Mouse (Mus musculus) forebrain, embryonic 16.5 days (tissue): Measurements from ENCODE around the gene Tnf. TPM values are rescaled to one million over a fixed set of nuclear protein-coding genes. Genes with fewer than 3 reads are reported as not detected.

Experiments used
- ATAC-seq: fragments of 200-750 bp; cut with Nextera tagmentation; 2 replicates; pipeline ENCODE4 v1.8.0; 2017; ENCODE audit warnings: mild to moderate bottlenecking, moderate library complexity
- H3K27ac ChIP-seq: fragments of 300-500 bp; sonication (generic); 2 replicates; pipeline ENCODE4 v1.5.1; 2014; ENCODE audit warnings: low read length, control low read depth
- H3K27me3 ChIP-seq: fragments of 300-500 bp; sonication (generic); replicated peaks from 2 replicates; pipeline ENCODE4 v1.6.1; 2014; ENCODE audit warnings: low read length; ENCODE audit not compliant: control insufficient read depth, insufficient read depth
- H3K36me3 ChIP-seq: fragments of 300-500 bp; sonication (generic); 2 replicates; pipeline ENCODE4 v1.6.1; 2014; ENCODE audit not compliant: control insufficient read depth, insufficient read depth
- H3K4me1 ChIP-seq: fragments of 300-500 bp; sonication (generic); replicated peaks from 2 replicates; pipeline ENCODE4 v1.6.1; 2014; ENCODE audit warnings: low read length; ENCODE audit not compliant: control insufficient read depth, insufficient read depth
- H3K4me2 ChIP-seq: fragments of 300-500 bp; sonication (generic); 2 replicates; pipeline ENCODE4 v1.6.1; 2014; ENCODE audit warnings: mild to moderate bottlenecking, low read length, control low read depth
- H3K4me3 ChIP-seq: fragments of 300-500 bp; sonication (generic); replicated peaks from 2 replicates; pipeline ENCODE4 v1.5.1; 2014; ENCODE audit warnings: mild to moderate bottlenecking, low read length, control low read depth
- H3K9ac ChIP-seq: fragments of 300-500 bp; sonication (generic); replicated peaks from 2 replicates; pipeline ENCODE4 v1.6.1; 2014; ENCODE audit warnings: low read depth, low read length, control low read depth
- H3K9me3 ChIP-seq: fragments of 300-500 bp; sonication (generic); 2 replicates; pipeline ENCODE4 v1.6.1; 2016; ENCODE audit warnings: low read length; ENCODE audit not compliant: control insufficient read depth
- WGBS: fragments of 180-500 bp; shearing (Covaris S2); extraction: QIAGEN DNeasy Blood & Tissue Kit; methylation state at CpG from one replicate; pipeline ENCODE4 v1.1.7; 2014; 5-methylcytosine and 5-hydroxymethylcytosine counted together
- polyA plus RNA-seq: library from polyadenylated mRNA; unstranded; fragments of >200 nt; fragmentation: Nextera tagmentation; extraction: Ambion mirVana; gene quantifications from 2 replicates; pipeline ENCODE4 v1.2.1, GENCODE M21; 2015

The Tnf gene
- polyA plus RNA-seq, 1 experiment from 2014 or later = not detected

DNA sequence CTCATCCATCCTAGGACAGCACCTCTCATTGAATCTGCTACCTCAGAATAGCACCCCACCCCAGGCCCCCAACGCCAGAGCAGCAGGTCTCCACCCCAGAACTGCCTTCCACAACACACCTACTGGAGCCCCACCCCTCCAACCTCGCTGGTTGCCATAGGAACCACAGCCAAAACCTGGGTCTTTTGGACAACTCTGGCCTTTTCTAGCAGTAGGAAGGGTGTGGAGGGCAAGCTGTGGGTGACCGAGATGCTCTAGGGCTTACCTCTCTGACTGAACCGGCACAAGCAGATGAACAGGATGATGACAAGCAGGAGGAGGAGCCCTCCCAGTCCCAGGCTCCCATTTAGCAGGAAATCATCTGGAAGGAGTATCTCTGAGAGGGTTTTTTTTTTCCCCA lies 15.1 kb downstream of the Tnf start:
- Histone ChIP-seq H3K4me2 (peak overlapping the region; percentile 60), H3K27ac (peak overlapping the region; percentile 81), H3K27me3 (no peaks in the 10 kb centered on the region), H3K4me1 (peaks cover 9% of the 10 kb centered on the region), H3K36me3 (no peaks in the 10 kb centered on the region), H3K4me3 (peak overlapping the region; percentile 42), H3K9me3 (no peaks in the 10 kb centered on the region), H3K9ac (peak overlapping the region; percentile 44)
- ATAC-seq = peak; percentile 38; the same call in 1 of the 2 replicates
- WGBS = 3% methylated on average over 4 of the region's 4 CpGs

DNA sequence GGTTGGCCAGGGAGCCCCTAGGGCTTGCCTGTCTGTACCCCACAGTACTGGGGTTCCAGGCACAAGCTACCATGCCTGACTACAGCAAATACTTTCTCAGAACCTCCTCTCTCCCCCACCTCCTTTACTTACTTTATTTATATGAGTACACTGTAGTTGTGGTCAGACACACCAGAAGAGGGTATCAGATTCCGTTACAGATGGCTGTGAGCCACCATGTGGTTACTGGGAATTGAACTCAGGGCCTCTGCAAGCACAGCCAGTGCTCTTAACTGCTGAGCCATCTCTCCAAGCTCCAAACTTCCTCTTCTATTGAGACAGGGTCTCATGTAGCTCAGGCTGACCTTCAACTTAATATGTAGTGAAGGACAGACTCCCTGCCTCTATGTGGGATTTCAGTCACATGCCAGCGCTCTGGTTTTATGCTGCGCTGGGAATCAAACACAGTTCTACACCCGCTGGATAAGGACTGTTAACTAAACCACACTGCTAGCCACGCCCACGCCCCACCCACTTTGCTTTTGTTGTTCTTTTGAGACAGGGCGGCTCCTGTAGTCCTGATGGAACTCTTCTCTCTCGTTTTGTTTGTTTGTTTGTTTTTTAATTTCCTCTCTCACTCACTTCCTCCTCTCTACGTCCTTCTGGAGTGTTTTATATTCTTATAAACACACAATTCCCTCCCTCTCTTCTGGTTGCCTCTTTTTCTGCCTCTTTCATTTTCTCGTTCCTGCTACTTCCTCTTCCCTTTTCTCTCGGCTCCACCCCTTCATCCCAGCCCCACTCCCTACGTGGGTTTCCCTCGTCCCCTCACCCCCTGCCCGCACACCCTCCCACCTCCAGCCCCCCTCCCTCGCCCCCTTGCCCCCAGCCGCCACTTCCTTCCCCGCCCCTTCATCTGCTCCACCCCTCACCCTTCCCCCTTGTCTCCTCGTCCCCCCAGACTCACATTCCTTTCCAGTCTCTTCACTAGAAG lies 15.9 kb downstream of the Tnf start:
- H3K9ac ChIP-seq = peak overlapping the region; percentile 48
- peak overlapping the region; percentile 81 for H3K27ac ChIP-seq
- 2% methylated on average over 18 of the region's 18 CpGs for WGBS
- H3K27me3 ChIP-seq = no peaks in the 10 kb centered on the region
- no peaks in the 10 kb centered on the region for H3K36me3 ChIP-seq
- H3K4me2 ChIP-seq = peak overlapping the region; percentile 60
- ATAC-seq = peak; percentile 69
- H3K4me1 ChIP-seq = peaks cover 9% of the 10 kb centered on the region
- H3K4me3 ChIP-seq = peak overlapping the region; percentile 42
- H3K9me3 ChIP-seq = no peaks in the 10 kb centered on the region

DNA sequence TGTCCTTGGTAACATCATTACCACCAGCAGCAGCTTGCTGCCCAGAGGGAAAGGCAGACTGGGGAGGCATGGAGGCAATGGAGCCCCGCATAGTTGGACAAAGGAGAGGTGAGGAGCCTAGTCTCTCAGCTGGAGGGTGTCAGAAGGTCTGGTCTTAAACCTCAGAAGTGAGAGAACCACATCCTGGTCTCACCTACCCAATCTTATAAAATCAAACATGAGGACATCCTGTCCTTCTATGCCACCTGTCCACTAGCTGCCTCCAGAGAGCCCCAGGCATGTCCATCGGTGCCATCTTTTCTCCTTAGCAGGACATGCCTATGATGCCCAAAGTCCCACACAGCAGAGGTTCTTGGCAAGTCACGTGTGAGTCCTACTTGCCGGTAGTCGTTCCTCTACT lies 21.7 kb downstream of the Tnf start:
- H3K4me3 ChIP-seq = no peak overlapping the region
- no peaks in the 10 kb centered on the region for H3K27me3 ChIP-seq
- no peak overlapping the region for H3K27ac ChIP-seq
- H3K9ac ChIP-seq = no peak overlapping the region
- H3K9me3 ChIP-seq = no peaks in the 10 kb centered on the region
- WGBS = 91% methylated on average over 5 of the region's 5 CpGs
- no peak for ATAC-seq
- H3K4me2 ChIP-seq = no peak overlapping the region
- no peaks in the 10 kb centered on the region for H3K4me1 ChIP-seq
- no peaks in the 10 kb centered on the region for H3K36me3 ChIP-seq

DNA sequence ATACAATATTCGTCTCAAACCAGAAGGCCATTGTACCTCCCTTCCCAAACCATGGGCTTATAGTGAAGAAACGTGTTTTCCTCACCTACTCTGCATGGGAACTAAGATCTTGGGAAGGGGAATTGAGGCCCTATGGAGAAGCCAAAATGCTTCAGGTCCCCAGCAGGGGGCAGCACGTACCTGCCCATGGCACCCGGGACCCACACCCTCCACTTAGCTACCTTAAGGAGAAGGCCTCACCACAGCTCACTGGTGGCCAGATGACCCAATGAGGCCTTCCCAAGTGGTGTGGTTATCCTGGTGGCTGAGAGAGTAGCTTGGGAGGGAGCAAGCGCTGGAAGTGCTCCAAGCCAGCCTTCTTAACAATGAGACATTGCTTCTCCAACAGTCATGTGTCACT lies 23.3 kb downstream of the Tnf start:
- Histone ChIP-seq H3K4me3 (no peak overlapping the region), H3K36me3 (no peaks in the 10 kb centered on the region), H3K9ac (no peak overlapping the region), H3K4me1 (no peaks in the 10 kb centered on the region), H3K4me2 (no peak overlapping the region), H3K9me3 (no peaks in the 10 kb centered on the region), H3K27ac (no peak overlapping the region), H3K27me3 (no peaks in the 10 kb centered on the region)
- WGBS = 10% methylated on average over 5 of the region's 5 CpGs
- 0 out of 2 replicates have a peak, but pooled peaks have one; percentile 49 for ATAC-seq

DNA sequence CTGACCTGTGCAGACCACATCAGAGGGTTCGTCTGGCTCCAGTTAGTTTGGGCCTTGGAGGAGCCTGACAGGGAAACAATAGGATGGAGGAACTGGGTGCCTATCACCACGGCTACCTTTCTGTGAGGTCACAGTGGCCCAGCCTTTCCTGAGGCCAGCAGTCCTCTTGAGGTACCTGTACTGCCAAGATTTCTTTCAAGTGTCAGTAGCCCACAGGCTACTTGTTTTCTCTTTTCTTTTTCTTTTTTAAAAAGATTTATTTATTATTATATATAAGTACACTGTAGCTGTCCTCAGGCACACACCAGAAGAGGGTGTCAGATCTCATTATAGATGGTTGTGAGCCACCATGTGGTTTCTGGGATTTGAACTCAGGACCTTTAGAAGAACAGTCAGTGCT lies 25.8 kb downstream of the Tnf start, which contains the start of gene Aif1:
Aif1 (minus strand) TSS at position 101 of the 400 bp plus-strand sequence.
- 43% methylated on average over 2 of the region's 2 CpGs for WGBS
- no peaks in the 10 kb centered on the region for H3K4me1 ChIP-seq
- H3K4me3 ChIP-seq = no peak within 1 kb of the TSS
- H3K4me2 ChIP-seq = no peak within 1 kb of the TSS
- H3K36me3 ChIP-seq = no peaks in the 10 kb centered on the region
- H3K27ac ChIP-seq = no peak within 1 kb of the TSS
- no peaks in the 10 kb centered on the region for H3K9me3 ChIP-seq
- H3K27me3 ChIP-seq = no peaks in the 10 kb centered on the region
- no peak for ATAC-seq
- no peak within 1 kb of the TSS for H3K9ac ChIP-seq

DNA sequence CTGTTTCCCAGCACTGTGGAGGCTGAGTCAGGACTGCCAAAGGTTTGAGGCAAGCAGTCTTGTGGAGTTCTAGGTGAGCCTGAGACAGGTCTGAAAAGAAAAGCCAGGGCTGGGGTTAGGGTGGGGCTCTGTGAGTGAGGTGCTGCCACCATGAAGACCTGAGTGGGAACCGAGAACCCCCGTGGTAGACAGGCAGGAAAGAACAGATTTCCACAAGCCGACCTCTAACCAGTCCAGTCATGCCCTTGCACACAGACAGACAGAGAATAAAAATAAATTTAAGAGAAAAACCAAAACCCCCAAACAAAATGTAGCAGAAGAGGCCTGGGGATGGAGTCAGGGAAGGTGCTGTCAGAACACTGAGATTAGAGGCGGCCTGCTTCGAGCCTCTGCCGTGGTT lies 26.4 kb downstream of the Tnf start:
- H3K27ac ChIP-seq = no peak overlapping the region
- no peak overlapping the region for H3K9ac ChIP-seq
- ATAC-seq = no peak
- H3K9me3 ChIP-seq = no peaks in the 10 kb centered on the region
- H3K27me3 ChIP-seq = no peaks in the 10 kb centered on the region
- no peaks in the 10 kb centered on the region for H3K4me1 ChIP-seq
- no peak overlapping the region for H3K4me2 ChIP-seq
- no peaks in the 10 kb centered on the region for H3K36me3 ChIP-seq
- WGBS = 76% methylated on average over 6 of the region's 6 CpGs
- H3K4me3 ChIP-seq = no peak overlapping the region

DNA sequence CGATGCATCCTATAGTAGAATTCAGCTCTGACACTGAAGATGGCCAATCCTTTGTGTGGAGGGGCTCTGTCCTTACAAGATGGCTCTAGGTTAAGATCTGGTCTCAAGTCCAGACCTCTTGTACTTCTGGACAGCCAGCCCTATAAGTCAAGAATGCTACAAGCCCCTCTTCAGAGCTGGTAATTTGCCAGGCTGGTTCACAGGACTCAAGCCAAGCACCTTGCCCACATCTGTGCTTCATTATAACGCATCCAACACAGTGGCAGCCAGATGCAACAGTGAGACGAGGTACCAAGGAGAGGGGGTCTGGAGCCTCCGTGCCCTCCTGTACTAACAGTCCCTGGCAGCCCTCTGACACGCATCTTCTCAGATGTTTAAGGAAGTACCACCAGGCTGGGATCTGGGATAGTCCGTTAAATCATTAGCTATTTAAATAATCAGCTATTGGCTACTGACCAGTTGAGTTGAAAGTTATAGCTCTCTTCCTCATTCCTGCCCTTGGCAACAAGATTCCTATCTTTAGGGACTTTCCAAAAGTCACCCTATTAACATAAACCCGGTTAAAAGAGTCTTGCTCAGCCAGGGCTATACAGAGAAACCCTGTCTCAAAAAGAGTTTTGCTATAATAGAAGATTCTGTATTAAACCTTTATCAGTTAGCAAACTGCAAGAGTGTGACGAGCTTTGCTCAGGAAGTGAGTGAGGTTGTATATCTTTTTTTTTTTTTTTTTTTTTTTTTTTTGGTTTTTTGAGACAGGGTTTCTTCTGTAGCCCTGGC lies 27.4 kb downstream of the Tnf start:
- Histone ChIP-seq H3K4me2 (no peak overlapping the region), H3K27ac (no peak overlapping the region), H3K9ac (no peak overlapping the region), H3K4me3 (no peak overlapping the region), H3K4me1 (no peaks in the 10 kb centered on the region), H3K9me3 (no peaks in the 10 kb centered on the region), H3K27me3 (no peaks in the 10 kb centered on the region), H3K36me3 (no peaks in the 10 kb centered on the region)
- no peak for ATAC-seq
- 73% methylated on average over 8 of the region's 8 CpGs for WGBS

DNA sequence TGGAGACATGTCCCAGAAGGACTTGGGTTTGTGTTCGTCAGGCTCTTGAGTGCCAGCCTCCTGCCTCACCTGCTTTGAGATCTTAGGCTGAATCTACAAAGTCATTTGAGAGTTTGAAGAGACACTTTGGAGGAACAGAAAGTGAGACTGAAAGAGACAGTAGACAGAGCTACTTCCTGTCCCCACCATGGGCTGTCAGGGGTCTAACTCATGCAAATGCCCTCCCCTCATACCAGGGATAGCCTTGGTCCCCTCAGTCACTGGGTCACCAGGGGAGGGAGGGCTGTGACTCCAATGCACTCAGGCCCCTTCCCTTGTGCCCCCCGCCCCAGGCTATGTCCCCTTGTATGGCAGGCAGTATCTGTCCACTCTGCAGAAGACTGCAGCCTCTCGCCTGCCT lies 28.5 kb downstream of the Tnf start:
- Histone ChIP-seq H3K4me2 (no peak overlapping the region), H3K27ac (no peak overlapping the region), H3K36me3 (no peaks in the 10 kb centered on the region), H3K4me1 (no peaks in the 10 kb centered on the region), H3K27me3 (no peaks in the 10 kb centered on the region), H3K9me3 (no peaks in the 10 kb centered on the region), H3K4me3 (no peak overlapping the region), H3K9ac (no peak overlapping the region)
- WGBS = 84% methylated on average over 3 of the region's 3 CpGs
- ATAC-seq = no peak
